Mouse (Mus musculus): ENCODE results near the gene Ttc4.

Gene Ttc4

DNA sequence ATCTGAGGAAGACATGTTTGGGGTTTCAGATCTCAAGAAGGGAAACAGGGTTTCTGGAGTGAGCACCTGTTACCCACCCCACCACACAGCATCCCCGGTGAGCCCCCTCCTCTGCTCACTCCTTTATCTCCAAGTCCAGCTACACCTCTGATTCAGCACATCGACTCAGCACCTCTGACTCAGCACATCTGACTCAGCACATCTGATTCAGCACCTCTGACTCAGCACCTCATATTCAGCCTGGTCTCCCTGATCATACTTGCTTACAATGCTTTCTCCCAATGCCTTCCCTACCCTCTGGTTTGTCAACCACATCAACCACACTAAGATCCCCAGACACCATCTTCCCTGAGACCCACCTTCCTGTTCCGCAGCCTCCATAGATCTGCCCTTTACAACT, 65.2 kb downstream of the Ttc4 start:
- DNase-seq: no peak

- DNase-seq: no peak
Measured at GRCm38 (mm10) chr4:106613105-106613504, 65.6 kb downstream of the Ttc4 start.

Data from kidney, adult 11 months (tissue).